Mouse (Mus musculus): Measurements from ENCODE around the gene Phkg1. TPM values are rescaled to one million over a fixed set of nuclear protein-coding genes. Genes with fewer than 3 reads are reported as not detected.

Gene Phkg1
- total RNA-seq, 2 experiments from 2014 or later: 18.7 to 20.0 TPM

DNA sequence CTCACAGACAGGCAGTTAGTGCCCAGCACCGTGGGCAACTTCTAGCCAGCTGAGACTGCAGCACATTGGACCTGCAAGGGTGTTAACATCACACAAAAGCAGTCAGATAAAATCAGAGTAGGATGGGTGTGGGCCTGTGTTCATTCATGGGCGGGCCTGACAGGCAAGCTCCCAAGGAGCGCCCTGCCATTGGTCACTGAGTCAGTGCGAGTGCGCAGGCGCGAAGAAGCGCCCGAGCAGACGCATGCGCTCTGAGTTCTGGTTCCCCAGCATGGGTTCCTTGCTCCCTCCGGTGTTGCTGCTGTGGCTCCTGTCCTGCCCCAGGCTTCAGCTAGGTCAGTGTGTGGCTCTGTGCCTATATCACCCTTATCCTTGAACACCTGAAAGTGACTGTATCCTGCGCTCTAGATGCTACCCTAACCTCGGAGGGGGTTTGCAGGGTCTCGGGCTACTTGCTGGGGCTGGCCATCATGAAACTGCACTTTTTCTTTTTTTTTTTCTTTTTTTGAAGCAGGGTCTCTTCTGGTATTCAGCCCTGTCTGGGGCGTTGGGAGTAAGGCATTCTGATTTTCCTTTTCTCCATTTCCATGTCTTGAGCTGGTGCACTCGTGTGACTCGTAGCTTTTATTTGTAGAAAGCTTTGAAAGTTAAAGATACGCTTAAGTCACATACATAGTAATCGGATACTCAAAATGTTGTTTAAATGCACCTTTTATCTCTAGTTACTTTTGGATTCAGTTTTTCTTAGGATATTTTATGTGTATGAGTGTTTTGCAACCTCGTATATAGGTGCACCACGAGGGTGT lies 51.4 kb downstream of the Phkg1 start, which contains the start of gene Sumf2:
TSS of gene Sumf2 (plus strand) at position 235 of the 806 bp plus-strand sequence.
- peak; percentile 95 to 97 for DNase-seq (ENCODE audit: low spot score in 2 of 2)

DNA sequence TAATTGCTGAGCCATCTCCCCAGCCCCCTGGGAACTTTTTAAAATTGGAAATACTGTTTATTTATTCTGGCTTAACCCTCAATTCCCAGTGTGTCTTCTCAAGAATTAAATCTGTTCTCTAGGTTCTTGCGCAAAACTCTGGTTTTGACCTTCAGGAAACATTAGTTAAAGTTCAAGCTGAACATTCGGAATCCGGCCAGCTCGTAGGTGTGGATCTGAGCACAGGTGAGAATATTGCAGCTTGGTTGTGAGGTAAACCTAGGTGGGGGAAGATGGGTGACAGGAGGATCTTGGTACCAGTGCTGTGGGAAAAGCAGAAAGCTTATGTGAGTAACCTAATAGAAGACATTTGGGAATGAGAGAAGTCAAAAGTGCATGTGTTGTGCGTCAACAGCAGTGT lies 53.5 kb downstream of the Phkg1 start:
- DNase-seq (ENCODE audit: low spot score in 2 of 2): no peak

Other genes starting within 250 kb of the Phkg1 start
- 1 to 10 TPM; 6.7 to 7.3 TPM for gene Zfp11, start 228.4 kb downstream of the Phkg1 start, total RNA-seq (2021)
- not detected for gene Sept14, start 190.0 kb downstream of the Phkg1 start, total RNA-seq (2021)
- gene Mrps17, start 183.1 kb downstream of the Phkg1 start, total RNA-seq (2021): 10 to 100 TPM; 77.8 to 85.9 TPM
- 10 to 100 TPM; 78.8 to 79.8 TPM for gene Nipsnap2, start 173.5 kb downstream of the Phkg1 start, total RNA-seq (2021)
- 10 to 100 TPM; 27.7 to 29.7 TPM for gene Psph, start 111.1 kb downstream of the Phkg1 start, total RNA-seq (2021)
- 10 to 100 TPM; 19.6 to 22.2 TPM for gene Sumf2, start 51.6 kb downstream of the Phkg1 start, total RNA-seq (2021)
- gene Chchd2, start 11.1 kb downstream of the Phkg1 start, total RNA-seq (2021): 100 to 1,000 TPM; 479 to 483 TPM
- gene Zbed5, start 2.8 kb downstream of the Phkg1 start, total RNA-seq (2021): 1 to 10 TPM; 5.6 to 6.3 TPM
- 1 to 10 TPM; 4.2 to 4.5 TPM for gene Nupr1l, start 10.0 kb upstream of the Phkg1 start, total RNA-seq (2021)
- gene Vkorc1l1, start 43.4 kb upstream of the Phkg1 start, total RNA-seq (2021): 10 to 100 TPM; 43.5 to 44.2 TPM
- 10 to 100 TPM in 1 of 2 experiments, 1 to 10 TPM in 1; 9.6 to 13.0 TPM for gene Gusb, start 104.5 kb upstream of the Phkg1 start, total RNA-seq (2021)
- 10 to 100 TPM; 22.6 to 25.4 TPM for gene Asl, start 130.7 kb upstream of the Phkg1 start, total RNA-seq (2021)
- 10 to 100 TPM; 37.0 to 39.3 TPM for gene Crcp, start 130.7 kb upstream of the Phkg1 start, total RNA-seq (2021)
- 10 to 100 TPM; 47.8 to 48.9 TPM for gene Tpst1, start 174.8 kb upstream of the Phkg1 start, total RNA-seq (2021)
- 10 to 100 TPM; 12.1 to 16.5 TPM for gene Kctd7, start 246.3 kb upstream of the Phkg1 start, total RNA-seq (2021)